Mouse (Mus musculus) hematopoietic stem cell, adult 5-6 weeks (primary cell): ENCODE results near the gene Mdk. TPM values are rescaled to one million over a fixed set of nuclear protein-coding genes. Genes with fewer than 3 reads are reported as not detected.

Source experiments
- ATAC-seq, 2 experiments: fragments of 125-278 bp in 1 of 2; replicated peaks in 1 of 2; 2 replicates each; pipeline ENCODE4 v1.8.0; 2016 to 2017; ENCODE audit warnings: inconsistent platforms in 2 of 2, mild to moderate bottlenecking in 2 of 2, moderate number of reproducible peaks in 2 of 2, low read depth in 1 of 2, moderate TSS enrichment in 1 of 2; ENCODE audit not compliant: low FRiP score in 2 of 2, poor library complexity in 2 of 2, severe bottlenecking in 2 of 2, insufficient read depth in 1 of 2, low TSS enrichment in 1 of 2
- total RNA-seq: library from RNA; stranded (forward); fragments of 172-1452, 232-1000 nt; gene quantifications from 2 replicates; pipeline ENCODE4 v1.2.3, GENCODE M21; 2017

Gene Mdk
- total RNA-seq, 1 experiment from 2014 or later: not detected

GRCm38 (mm10) chr2:91961901-91962761 is 30.0 kb upstream of the Mdk start:
- ATAC-seq: peak in 1 of 2 experiments; percentile 16; a peak in 2 of 4 replicates

- no peak for ATAC-seq
Measured at GRCm38 (mm10) chr2:91960459-91960858, 28.4 kb upstream of the Mdk start.

- ATAC-seq: no peak
Measured at GRCm38 (mm10) chr2:91959544-91960410, 27.7 kb upstream of the Mdk start.

GRCm38 (mm10) chr2:91958701-91959457 is 26.8 kb upstream of the Mdk start:
- ATAC-seq: peak in 1 of 2 experiments; percentile 27; a peak in 1 of 4 replicates

GRCm38 (mm10) chr2:91958049-91958448 is 26.0 kb upstream of the Mdk start:
- ATAC-seq: no peak

- peak; percentile 23 to 30; a peak in 2 of 4 replicates for ATAC-seq
Measured at GRCm38 (mm10) chr2:91957096-91957495, 25.0 kb upstream of the Mdk start.

GRCm38 (mm10) chr2:91955875-91956274 is 23.8 kb upstream of the Mdk start:
- ATAC-seq: no peak

GRCm38 (mm10) chr2:91955121-91955591 is 23.1 kb upstream of the Mdk start:
- ATAC-seq: no peak

GRCm38 (mm10) chr2:91953825-91954224 is 21.7 kb upstream of the Mdk start:
- no peak for ATAC-seq

- ATAC-seq: peak; percentile 65 to 67
Measured at GRCm38 (mm10) chr2:91950275-91951085, 18.4 kb upstream of the Mdk start.

GRCm38 (mm10) chr2:91949411-91950274 is 17.5 kb upstream of the Mdk start:
- peak; percentile 47 to 63 for ATAC-seq

GRCm38 (mm10) chr2:91948792-91949241 is 16.7 kb upstream of the Mdk start:
- ATAC-seq: peak; percentile 19 to 23

GRCm38 (mm10) chr2:91948151-91948509 is 16.0 kb upstream of the Mdk start:
- ATAC-seq: no peak

GRCm38 (mm10) chr2:91947397-91948150 is 15.5 kb upstream of the Mdk start:
- peak; percentile 1 to 13; a peak in 1 of 4 replicates for ATAC-seq

GRCm38 (mm10) chr2:91946836-91947235 is 14.7 kb upstream of the Mdk start:
- ATAC-seq: no peak
